22 mouse cellular contexts compared by ENCODE assay signal in the genomic region with DNA sequence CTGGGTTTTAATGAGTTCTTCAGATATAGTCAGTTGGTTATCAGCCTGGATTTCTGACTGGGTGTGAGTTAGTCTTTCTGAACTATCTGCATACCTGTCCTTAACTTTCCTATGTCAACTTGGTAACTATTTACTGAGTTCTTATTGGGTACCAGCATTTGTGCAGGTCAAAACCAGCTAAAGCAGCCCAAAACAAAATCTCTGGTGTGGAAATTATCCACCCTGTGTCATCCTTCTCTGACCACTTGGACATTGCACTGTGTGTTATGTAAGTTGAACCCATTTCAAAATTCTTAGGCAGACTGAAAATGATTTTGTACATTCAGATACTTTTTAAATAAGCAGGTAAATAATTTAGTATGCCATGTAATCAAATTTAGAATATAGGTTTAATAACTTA.
A peak's percentile ranks its signal among the peaks of the same experiment; 100 is the strongest.
DNase-seq lines count a peak whose midpoint lies in the region; ATAC-seq and TF ChIP-seq lines count a peak whose summit lies in the region.
"Had no signal": no experiment of that assay in that cellular context is flagged by ENCODE, and none has a peak within 500 bp of the region (broad histone marks: within the 10 kb centered on the region; RNA-seq: fewer than 3 reads in every experiment).

No protein-coding gene starts in this region.

- TF ChIP-seq POLR2A in kidney, adult 2 months (IDR thresholded peaks at IDR 0.05; ENCODE audit: low read depth, low read length): no peak

- ATAC-seq in kidney, embryonic 16.5 days (ENCODE audit: low FRiP score, low TSS enrichment): no peak
- ATAC-seq: forebrain, embryonic 14.5 days had no signal

- peak; percentile 76 for DNase-seq in kidney, adult 2 months
- no peak for DNase-seq in kidney, postnatal 10 days
- DNase-seq in kidney, adult 9 months: peak; percentile 71
- peak; percentile 50 to 66 for DNase-seq in kidney, postnatal 36 days
- no peak for DNase-seq in kidney, postnatal 4 days
- DNase-seq: adrenal gland, adult 2 months; adrenal gland, postnatal 10 days; adrenal gland, postnatal 25 days; cerebellum, adult 11 months; cerebellum, adult 18-20 months; cerebellum, adult 8-10 months; cerebellum, adult 9-11 months; cerebellum, postnatal 14 days; cerebellum, postnatal 36 days; embryo, embryonic 11 days had no signal

- H3K27me3 ChIP-seq in kidney, adult 2 months (replicated peaks; ENCODE audit: control insufficient read depth, insufficient read depth, low read length): no peaks in the 10 kb centered on the region
- no peaks in the 10 kb centered on the region; the same call in 1 of the 2 replicates for H3K27me3 ChIP-seq in kidney, embryonic 16.5 days (ENCODE audit: insufficient read depth, low read length)
- H3K27me3 ChIP-seq: embryonic facial prominence, embryonic 13.5 days; embryonic facial prominence, embryonic 15.5 days had no signal

- H3K4me3 ChIP-seq in kidney, adult 2 months (ENCODE audit: insufficient read depth, low read depth, low read length): no peak overlapping the region
- no peak overlapping the region for H3K4me3 ChIP-seq in kidney, embryonic 16.5 days (ENCODE audit: low read length)
- H3K4me3 ChIP-seq: embryonic facial prominence, embryonic 13.5 days; embryonic facial prominence, embryonic 15.5 days; erythroblast, embryonic 14.5 days; forebrain, embryonic 10.5 days; forebrain, embryonic 12.5 days had no signal

- H3K36me3 ChIP-seq in kidney, adult 2 months (ENCODE audit: control insufficient read depth, insufficient read depth, low read length): no peaks in the 10 kb centered on the region
- H3K36me3 ChIP-seq in kidney, embryonic 16.5 days (ENCODE audit: insufficient read depth, low read length): no peaks in the 10 kb centered on the region
- H3K36me3 ChIP-seq: embryonic facial prominence, embryonic 13.5 days; embryonic facial prominence, embryonic 15.5 days; forebrain, embryonic 10.5 days; forebrain, embryonic 12.5 days had no signal

- no peak for TF ChIP-seq CTCF in kidney, adult 2 months (conservative IDR thresholded peaks at IDR 0.05; ENCODE audit: insufficient read depth, insufficient read length, low read depth, low read length)

- no peak overlapping the region for H3K27ac ChIP-seq in kidney, adult 2 months (ENCODE audit: insufficient read depth, low read depth, low read length)
- no peak overlapping the region for H3K27ac ChIP-seq in kidney, embryonic 16.5 days (ENCODE audit: low read length)
- H3K27ac ChIP-seq: embryonic facial prominence, embryonic 13.5 days; embryonic facial prominence, embryonic 15.5 days; forebrain, embryonic 10.5 days; forebrain, embryonic 12.5 days had no signal

- H3K4me1 ChIP-seq in kidney, adult 2 months (ENCODE audit: control insufficient read depth, insufficient read depth, low read length): no peaks in the 10 kb centered on the region
- H3K4me1 ChIP-seq in kidney, embryonic 16.5 days (ENCODE audit: insufficient read depth, low read length): no peaks in the 10 kb centered on the region
- H3K4me1 ChIP-seq: embryonic facial prominence, embryonic 13.5 days; embryonic facial prominence, embryonic 15.5 days; forebrain, embryonic 10.5 days; forebrain, embryonic 12.5 days had no signal

- H3K9me3 ChIP-seq in kidney, embryonic 16.5 days (ENCODE audit: low read length): no peaks in the 10 kb centered on the region
- H3K9me3 ChIP-seq: embryonic facial prominence, embryonic 13.5 days; embryonic facial prominence, embryonic 15.5 days; forebrain, embryonic 10.5 days; forebrain, embryonic 12.5 days had no signal

- no peak overlapping the region for H3K9ac ChIP-seq in kidney, embryonic 16.5 days (replicated peaks; ENCODE audit: low read length)
- H3K9ac ChIP-seq: embryonic facial prominence, embryonic 13.5 days; embryonic facial prominence, embryonic 15.5 days; forebrain, embryonic 12.5 days had no signal

- H3K4me2 ChIP-seq in kidney, embryonic 16.5 days (replicated peaks; ENCODE audit: low read depth, low read length): no peak overlapping the region
- H3K4me2 ChIP-seq: embryonic facial prominence, embryonic 13.5 days; embryonic facial prominence, embryonic 15.5 days; forebrain, embryonic 12.5 days had no signal

Comparison
In these comparisons a context has a peak if more than half of its experiments do, and no peak if none do; other contexts are left out.
1. DNase-seq: peak in kidney, adult 2 months (single experiment), kidney, adult 9 months (single experiment) and kidney, postnatal 36 days (2 of 2); none in kidney, postnatal 10 days (single experiment) and kidney, postnatal 4 days (0 of 2).